Mouse (Mus musculus) adrenal gland, adult 8-10 months (tissue): Measurements from ENCODE around the gene Rnf215. TPM values are rescaled to one million over a fixed set of nuclear protein-coding genes. Genes with fewer than 3 reads are reported as not detected.
"Not testable (repeated sequence)": the region's sequence is repeated elsewhere in the genome, so short reads cannot be mapped to it uniquely, and the experiment has no call there.

ENCODE experiments used
- DNase-seq: peaks from one replicate; pipeline ENCODE4 v3.0.0; 2022
- total RNA-seq, 4 experiments: library from RNA; stranded (reverse); gene quantifications; 2 replicates each; pipeline ENCODE4 v1.2.4; 2022

Gene Rnf215
- 10 to 100 TPM; 28.2 to 38.2 (median 33.1) TPM for total RNA-seq

GRCm38 (mm10) chr11:4134986-4135935, at the start of gene Rnf215:
Gene Rnf215, plus strand, starts transcription at chr11:4135202.
- peak; percentile 76 for DNase-seq

DNA sequence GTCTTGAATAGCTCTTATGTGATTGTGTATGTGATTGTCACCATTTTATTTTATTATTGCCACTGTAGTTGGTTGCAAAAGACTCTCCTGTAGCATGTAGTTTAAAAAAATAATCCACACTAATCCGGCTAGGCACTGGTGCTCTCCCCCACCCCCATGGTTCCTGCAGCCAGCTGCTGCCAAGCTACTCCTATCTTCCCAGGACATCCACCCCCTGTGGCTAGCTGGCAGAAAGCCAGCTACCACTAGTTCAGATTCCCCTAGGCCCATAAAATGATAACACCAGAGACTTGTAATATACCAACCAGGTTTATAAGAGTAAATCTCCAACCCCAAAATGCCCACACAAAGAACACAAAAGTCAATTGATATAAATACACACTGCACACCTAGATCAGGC, 48.8 kb upstream of the Rnf215 start:
- no peak for DNase-seq

GRCm38 (mm10) chr11:4087267-4087666, 47.7 kb upstream of the Rnf215 start:
- no peak for DNase-seq

DNA sequence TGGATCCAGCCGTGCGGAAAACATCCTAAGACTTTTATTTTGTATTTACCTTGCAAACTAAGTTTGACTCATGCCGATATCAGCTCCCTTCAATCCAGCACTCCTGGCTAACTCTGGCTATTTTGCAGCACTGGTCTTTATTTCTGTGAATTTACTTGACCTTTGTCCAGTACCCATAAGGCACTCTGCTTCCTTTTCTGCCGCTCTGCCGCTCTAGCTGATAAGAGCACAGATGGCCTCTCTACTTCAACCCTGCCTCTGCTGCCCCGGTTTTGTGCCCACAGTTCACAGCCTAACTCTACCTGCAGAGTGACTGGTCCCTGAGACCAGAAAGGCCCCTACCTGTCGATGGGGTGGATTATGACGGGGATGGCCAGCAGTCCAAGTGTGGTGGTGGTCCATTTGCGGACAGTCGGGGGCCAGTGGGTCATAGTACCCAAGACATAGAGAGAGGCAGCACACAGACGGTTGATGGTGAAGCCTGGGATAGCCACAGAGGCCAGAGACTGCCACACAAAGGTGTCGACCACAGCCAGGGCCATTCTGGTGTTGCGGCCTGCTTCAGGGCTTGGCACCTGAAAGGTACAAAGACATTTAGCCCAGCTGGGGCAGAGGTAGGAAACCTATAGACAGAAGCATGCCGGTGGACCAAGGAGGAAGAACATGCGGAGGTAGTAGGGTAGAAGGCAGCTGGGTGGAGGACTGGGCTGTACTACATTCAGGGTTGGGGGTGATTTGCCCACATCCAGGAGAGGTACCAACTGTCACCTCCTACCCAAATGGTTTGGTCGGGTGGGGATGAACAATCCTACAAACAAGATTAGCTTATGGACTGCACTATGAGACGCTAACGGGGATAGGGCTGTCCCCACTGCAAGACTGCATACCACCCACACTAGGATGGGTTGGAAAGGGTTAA, 41.3 kb upstream of the Rnf215 start:
- no peak for DNase-seq

- DNase-seq = peak; percentile 50
Measured at GRCm38 (mm10) chr11:4094378-4095170, 40.4 kb upstream of the Rnf215 start.

DNA sequence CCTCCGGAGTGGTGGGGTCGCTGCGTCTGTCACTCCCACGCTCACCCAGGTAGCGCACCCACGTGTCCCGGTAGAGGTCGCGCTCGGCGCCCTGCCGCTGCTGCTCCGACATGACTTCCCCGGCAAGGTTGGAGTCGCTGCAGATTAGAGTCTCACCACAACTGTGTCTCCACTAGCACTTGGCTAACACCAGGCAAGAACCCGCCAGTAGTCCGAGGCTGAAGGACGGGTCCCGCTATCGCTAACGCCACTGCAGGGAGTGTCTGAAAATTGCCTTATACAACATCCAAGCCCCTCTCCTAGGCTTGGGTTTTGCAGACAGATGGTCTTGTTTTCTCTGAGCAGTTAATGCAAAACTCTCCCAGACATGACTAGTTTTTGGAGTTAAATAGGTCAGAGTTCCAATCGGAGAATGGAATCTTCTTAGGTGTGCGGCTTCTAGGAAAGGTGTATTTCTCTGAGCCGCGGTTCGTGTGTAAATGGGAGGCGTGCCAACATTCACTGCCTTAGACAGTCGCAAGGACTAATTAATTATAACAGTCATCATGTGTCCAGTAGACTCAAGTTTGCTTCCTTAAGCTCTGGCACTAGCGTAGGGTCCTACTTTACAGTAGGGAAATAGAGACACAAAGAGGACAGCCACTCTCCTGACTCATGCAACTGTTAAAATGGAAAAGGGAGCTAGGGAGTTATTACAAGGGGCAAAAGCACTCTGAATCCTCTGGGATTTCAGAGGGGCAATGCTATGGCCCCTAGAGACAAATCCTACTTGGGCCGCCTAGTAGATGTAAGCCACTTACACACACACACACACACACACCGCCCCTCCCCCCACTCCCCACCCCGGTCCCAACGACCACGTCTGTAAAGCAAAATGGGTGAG, 39.6 kb upstream of the Rnf215 start, which contains the start of gene Mtfp1:
Gene Mtfp1, minus strand, starts transcription at position 275 of the 883 bp plus-strand sequence.
- peak; percentile 50 for DNase-seq

DNA sequence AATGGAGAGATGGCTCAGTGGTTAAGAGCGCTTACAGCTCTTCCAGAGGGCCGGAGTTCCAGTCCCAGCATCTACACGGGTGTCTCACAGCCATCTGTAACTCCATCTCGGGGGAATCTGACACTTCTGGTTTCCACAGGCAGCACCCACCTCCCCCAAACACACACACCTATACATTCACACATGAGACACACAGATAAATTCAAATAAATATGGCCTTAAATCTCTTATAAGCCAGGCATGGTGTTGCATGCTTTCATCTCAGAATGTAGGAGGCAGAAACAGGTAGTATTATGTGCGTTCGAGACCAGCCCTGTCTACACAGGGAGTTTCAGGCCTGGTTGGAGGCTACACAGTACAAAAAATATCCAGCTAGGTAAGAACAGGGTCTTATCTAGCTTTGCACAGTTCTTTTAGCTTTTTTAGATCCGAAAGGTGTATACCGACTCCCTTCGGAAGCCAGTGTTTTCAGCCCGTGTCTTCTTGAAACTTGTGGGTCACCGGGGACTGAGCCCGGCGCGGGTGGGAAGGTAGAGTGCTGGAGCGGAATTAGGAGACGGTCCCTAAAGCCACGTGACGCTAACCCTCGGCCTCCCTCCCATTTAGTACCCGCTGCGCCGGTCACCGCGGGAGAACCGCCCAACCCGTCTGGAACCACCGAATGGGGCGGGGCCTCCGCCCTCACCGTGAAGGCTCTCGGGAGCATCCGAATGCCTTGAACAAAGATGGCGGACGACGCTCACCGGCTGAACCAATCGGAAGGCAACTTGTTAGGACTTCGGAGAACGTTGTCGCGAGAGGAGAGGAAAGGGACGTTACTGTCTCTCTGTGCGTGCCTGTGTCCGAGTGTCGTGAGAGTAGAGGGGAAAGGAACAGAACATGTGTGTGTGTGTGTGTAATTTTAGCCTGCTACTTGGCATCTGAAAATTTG, 38.7 kb upstream of the Rnf215 start:
- peak; percentile 99 for DNase-seq

- no peak for DNase-seq
Measured at GRCm38 (mm10) chr11:4097091-4097621, 37.8 kb upstream of the Rnf215 start.

GRCm38 (mm10) chr11:4098120-4098519, 36.9 kb upstream of the Rnf215 start:
- no peak for DNase-seq

- DNase-seq = no peak
Measured at GRCm38 (mm10) chr11:4098816-4099215, 36.2 kb upstream of the Rnf215 start.

GRCm38 (mm10) chr11:4099447-4099846, 35.6 kb upstream of the Rnf215 start:
- no peak for DNase-seq

DNA sequence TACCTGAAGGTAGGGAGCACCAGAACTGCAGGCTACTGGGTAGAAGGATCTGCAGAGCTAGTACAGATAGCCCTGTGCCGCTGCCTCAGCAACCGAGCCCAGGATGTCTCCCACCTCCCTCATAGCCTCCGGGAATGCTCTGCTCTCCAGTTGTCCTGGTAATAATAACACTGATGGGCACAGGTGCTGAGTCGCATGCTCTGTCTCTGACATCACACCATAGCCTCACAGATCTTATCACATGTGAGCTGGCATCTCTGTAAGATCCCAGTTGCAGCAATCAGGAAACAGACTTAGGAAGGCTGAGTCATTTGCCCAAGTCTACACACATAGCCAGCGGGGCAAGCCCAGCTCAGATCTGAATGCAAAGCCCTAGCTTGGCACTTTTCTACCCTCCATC, 33.2 kb upstream of the Rnf215 start:
- DNase-seq = no peak

- DNase-seq = no peak
Measured at GRCm38 (mm10) chr11:4103522-4103921, 31.5 kb upstream of the Rnf215 start.

- DNase-seq = no peak
Measured at GRCm38 (mm10) chr11:4104989-4105388, 30.0 kb upstream of the Rnf215 start.

GRCm38 (mm10) chr11:4105444-4105843, 29.6 kb upstream of the Rnf215 start:
- no peak for DNase-seq

DNA sequence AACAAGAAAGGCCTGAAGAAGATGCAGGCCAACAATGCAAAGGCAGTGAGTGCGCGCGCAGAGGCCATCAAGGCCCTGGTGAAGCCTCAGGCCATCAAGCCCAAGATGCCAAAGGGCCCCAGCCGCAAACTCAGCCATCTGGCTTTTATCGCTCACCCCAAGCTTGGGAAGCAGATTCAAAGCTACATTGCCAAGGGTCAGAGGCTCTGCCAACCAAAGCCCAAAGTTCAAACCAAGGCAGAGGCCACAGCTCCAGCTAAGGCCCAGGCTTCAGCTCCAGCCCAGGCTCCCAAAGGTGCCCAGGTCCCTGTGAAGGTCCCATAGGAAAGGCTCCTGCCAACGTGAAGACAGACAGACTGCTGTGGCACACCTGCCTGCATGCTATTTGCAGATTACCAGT, 27.1 kb upstream of the Rnf215 start:
- DNase-seq = not testable (repeated sequence)

- DNase-seq = no peak
Measured at GRCm38 (mm10) chr11:4108691-4109090, 26.3 kb upstream of the Rnf215 start.

- no peak for DNase-seq
Measured at GRCm38 (mm10) chr11:4112033-4112432, 23.0 kb upstream of the Rnf215 start.

- no peak for DNase-seq
Measured at GRCm38 (mm10) chr11:4112861-4113260, 22.1 kb upstream of the Rnf215 start.

DNA sequence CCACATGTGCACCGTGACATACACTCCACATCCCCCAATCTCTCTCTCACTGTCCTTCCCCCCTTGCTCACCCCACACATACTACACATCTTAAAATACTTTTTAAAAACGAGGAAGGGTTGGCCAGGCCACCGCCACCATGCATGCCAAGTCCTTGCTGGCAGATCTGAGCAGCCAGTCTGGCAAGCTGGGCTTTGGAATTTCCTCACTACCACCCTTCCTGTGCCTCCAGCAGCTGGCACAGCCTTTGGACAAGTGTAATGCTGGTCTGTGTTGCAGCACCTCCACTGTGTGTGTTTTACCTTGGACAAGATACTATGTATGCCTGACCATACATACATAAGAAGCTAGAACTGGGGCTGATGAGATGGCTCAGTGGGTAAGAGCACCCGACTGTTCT, 21.5 kb upstream of the Rnf215 start:
- DNase-seq = no peak
